Mouse (Mus musculus) megakaryocyte, embryonic 14.5 days (primary cell): Measurements from ENCODE around the gene Nudc. TPM values are rescaled to one million over a fixed set of nuclear protein-coding genes. Genes with fewer than 3 reads are reported as not detected.

Source experiments
- H3K27me3 ChIP-seq: replicated peaks from 2 replicates; pipeline ENCODE3; 2012; ENCODE audit warnings: inconsistent platforms
- H3K36me3 ChIP-seq: replicated peaks from 2 replicates; pipeline ENCODE3; 2012; ENCODE audit warnings: low read length, inconsistent platforms, mixed read lengths
- H3K4me1 ChIP-seq: 2 replicates; pipeline ENCODE4 v1.6.1; 2012; ENCODE audit warnings: inconsistent platforms
- H3K4me3 ChIP-seq: replicated peaks from 2 replicates; pipeline ENCODE3; 2012; ENCODE audit warnings: moderate library complexity, mild to moderate bottlenecking, inconsistent platforms
- H3K9me3 ChIP-seq: 2 replicates; pipeline ENCODE4 v1.6.1; 2012; ENCODE audit warnings: inconsistent platforms
- FLI1 ChIP-seq: IDR thresholded peaks from 2 replicates; pipeline ENCODE4 v1.6.1; 2012; ENCODE audit warnings: low read length, inconsistent platforms, mixed read lengths
- GATA1 ChIP-seq: IDR thresholded peaks from 3 replicates; pipeline ENCODE4 v1.6.1; 2012; ENCODE audit warnings: mixed read lengths, low read length, inconsistent platforms, borderline replicate concordance
- polyA plus RNA-seq: library from polyadenylated mRNA; stranded (reverse); fragments of >175 nt; gene quantifications from 2 replicates; pipeline ENCODE4 v1.2.3, GENCODE M21; 2012; ENCODE audit warnings: low replicate concordance; ENCODE audit not compliant: insufficient read depth

The Nudc gene
- polyA plus RNA-seq, 1 experiment, result 283 TPM

DNA sequence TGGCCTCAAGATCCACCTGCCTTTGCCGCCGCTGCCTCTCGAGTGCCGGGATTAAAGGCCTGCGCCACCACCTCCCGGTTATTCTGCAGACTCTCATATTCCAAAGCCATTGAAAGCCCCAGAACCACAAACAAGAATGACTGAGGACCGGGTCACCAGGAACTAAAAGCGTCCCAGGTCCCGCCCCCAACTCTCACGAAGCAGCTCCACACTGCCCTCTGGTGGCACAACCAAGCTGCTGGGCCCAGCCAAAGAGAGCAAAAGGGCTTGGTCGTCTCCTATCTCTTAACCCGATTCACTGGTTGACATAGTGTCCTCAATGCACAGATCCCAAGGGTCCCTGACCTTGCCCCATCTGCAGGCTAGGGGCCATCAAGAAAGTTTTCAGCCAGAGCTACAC is 51.4 kb downstream of the Nudc start:
- H3K4me3 ChIP-seq, result peak overlapping the region; percentile 91
- no peaks in the 10 kb centered on the region for H3K36me3 ChIP-seq
- TF ChIP-seq GATA1 (no peak), FLI1 (no peak)
- peaks cover 77% of the 10 kb centered on the region for H3K27me3 ChIP-seq
- peaks cover 34% of the 10 kb centered on the region for H3K4me1 ChIP-seq
- H3K9me3 ChIP-seq, result no peaks in the 10 kb centered on the region

GRCm38 (mm10) chr4:133493895-133494294 is 51.9 kb downstream of the Nudc start:
- H3K4me1 ChIP-seq, result peaks cover 34% of the 10 kb centered on the region
- H3K4me3 ChIP-seq, result peak overlapping the region; percentile 91
- TF ChIP-seq FLI1 (no peak), GATA1 (no peak)
- H3K27me3 ChIP-seq, result peaks cover 77% of the 10 kb centered on the region
- H3K36me3 ChIP-seq, result no peaks in the 10 kb centered on the region
- H3K9me3 ChIP-seq, result no peaks in the 10 kb centered on the region

DNA sequence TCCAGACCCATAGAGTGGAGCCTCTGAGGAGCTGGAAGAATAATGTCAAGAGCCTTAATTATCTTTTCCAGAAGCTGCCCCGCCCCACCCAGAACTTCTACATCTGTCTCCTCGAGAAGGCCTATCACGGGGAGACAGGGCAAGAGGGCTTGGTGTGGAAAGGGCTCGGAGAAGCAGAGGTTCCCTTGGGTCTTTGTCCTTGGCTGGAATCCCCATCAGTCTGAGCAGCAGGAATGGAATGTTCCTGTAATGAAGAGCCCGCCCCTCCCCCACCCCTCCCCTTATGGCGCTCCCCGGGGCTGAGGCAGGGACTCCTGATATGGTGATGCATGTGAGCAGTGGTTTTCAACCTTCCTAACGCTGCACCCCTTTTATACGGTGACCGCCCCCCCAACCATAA is 54.0 kb downstream of the Nudc start:
- Histone ChIP-seq H3K4me1 (peaks cover 15% of the 10 kb centered on the region), H3K4me3 (no peak overlapping the region), H3K36me3 (no peaks in the 10 kb centered on the region), H3K27me3 (peaks cover 77% of the 10 kb centered on the region), H3K9me3 (no peaks in the 10 kb centered on the region)
- TF ChIP-seq FLI1 (no peak), GATA1 (no peak)

- H3K4me3 ChIP-seq, result no peak overlapping the region
- TF ChIP-seq FLI1 (no peak), GATA1 (no peak)
- peaks cover 15% of the 10 kb centered on the region for H3K4me1 ChIP-seq
Measured at GRCm38 (mm10) chr4:133489489-133490245, 56.1 kb downstream of the Nudc start.

GRCm38 (mm10) chr4:133488619-133489392 is 57.0 kb downstream of the Nudc start:
- H3K9me3 ChIP-seq, result no peaks in the 10 kb centered on the region
- H3K4me1 ChIP-seq, result peaks cover 15% of the 10 kb centered on the region
- H3K36me3 ChIP-seq, result no peaks in the 10 kb centered on the region
- no peak overlapping the region for H3K4me3 ChIP-seq
- TF ChIP-seq FLI1 (no peak), GATA1 (no peak)
- peaks cover 82% of the 10 kb centered on the region for H3K27me3 ChIP-seq

More at GRCm38 (mm10) chr4:133489489-133490245, 56.1 kb downstream of the Nudc start:
- Histone ChIP-seq H3K9me3 (no peaks in the 10 kb centered on the region), H3K27me3 (peaks cover 75% of the 10 kb centered on the region), H3K36me3 (no peaks in the 10 kb centered on the region)

DNA sequence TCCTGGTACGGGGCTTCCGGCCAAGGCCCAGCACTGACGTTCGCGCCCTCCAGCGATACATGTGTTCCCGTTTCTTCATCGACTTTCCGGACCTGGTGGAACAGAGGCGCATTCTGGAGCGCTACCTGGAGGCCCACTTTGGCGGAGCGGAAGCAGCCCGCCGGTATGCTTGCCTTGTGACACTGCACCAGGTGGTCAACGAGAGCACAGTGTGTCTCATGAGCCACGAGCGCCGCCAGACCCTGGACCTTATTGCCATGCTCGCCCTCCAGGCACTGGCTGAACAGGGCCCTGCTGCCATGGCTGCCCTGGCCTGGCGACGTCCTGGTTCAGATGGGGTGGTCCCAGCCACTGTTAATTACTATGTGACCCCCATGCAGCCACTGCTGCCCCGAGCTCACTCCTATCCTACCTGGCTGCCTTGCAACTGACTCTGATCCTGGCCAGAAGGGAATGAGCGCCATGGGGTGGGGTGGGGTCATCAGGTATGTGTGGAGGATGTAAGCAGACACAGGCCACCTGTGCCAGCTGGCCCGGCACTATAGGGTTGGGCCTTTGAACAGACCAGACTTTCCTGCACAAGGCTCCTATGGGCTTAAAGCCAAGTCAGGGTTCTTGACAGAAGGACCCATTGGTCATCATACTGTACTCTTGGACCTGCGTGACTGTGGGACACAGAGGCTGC is 59.0 kb downstream of the Nudc start:
- H3K27me3 ChIP-seq, result peaks cover 87% of the 10 kb centered on the region
- peaks cover 14% of the 10 kb centered on the region for H3K4me1 ChIP-seq
- H3K36me3 ChIP-seq, result no peaks in the 10 kb centered on the region
- TF ChIP-seq FLI1 (no peak), GATA1 (no peak)
- no peaks in the 10 kb centered on the region for H3K9me3 ChIP-seq
- no peak overlapping the region for H3K4me3 ChIP-seq

GRCm38 (mm10) chr4:133485691-133486425 is 59.9 kb downstream of the Nudc start:
- peaks cover 87% of the 10 kb centered on the region for H3K27me3 ChIP-seq
- peaks cover 14% of the 10 kb centered on the region for H3K4me1 ChIP-seq
- no peaks in the 10 kb centered on the region for H3K9me3 ChIP-seq
- TF ChIP-seq FLI1, result no peak
- TF ChIP-seq GATA1, result no peak
- H3K4me3 ChIP-seq, result no peak overlapping the region
- H3K36me3 ChIP-seq, result no peaks in the 10 kb centered on the region

- no peaks in the 10 kb centered on the region for H3K9me3 ChIP-seq
- H3K4me1 ChIP-seq, result peaks cover 28% of the 10 kb centered on the region
- peaks cover 94% of the 10 kb centered on the region for H3K27me3 ChIP-seq
- no peaks in the 10 kb centered on the region for H3K36me3 ChIP-seq
- peak overlapping the region; percentile 55 for H3K4me3 ChIP-seq
- TF ChIP-seq GATA1 (no peak), FLI1 (no peak)
Measured at GRCm38 (mm10) chr4:133484266-133485025, 61.4 kb downstream of the Nudc start.

Other genes with a start within 250 kb of the Nudc start
- gene Wdtc1, start 192.5 kb downstream of the Nudc start, polyA plus RNA-seq, result 85.7 and 118 TPM in 2 replicates
- gene Slc9a1, start 176.3 kb downstream of the Nudc start, polyA plus RNA-seq, result 50.9 and 56.9 TPM in 2 replicates
- 0.97 TPM in 1 of 2 replicates, not detected in the other for gene Tent5b, start 65.9 kb downstream of the Nudc start, polyA plus RNA-seq
- 0.22 and 2.8 TPM in 2 replicates for gene Trnp1, start 47.4 kb downstream of the Nudc start, polyA plus RNA-seq
- gene Kdf1, start 27.0 kb downstream of the Nudc start, polyA plus RNA-seq, result 0.83 and 4.7 TPM in 2 replicates
- gene Nr0b2, start 7.4 kb upstream of the Nudc start, polyA plus RNA-seq, result not detected in 2 replicates
- gene Gpatch3, start 28.7 kb upstream of the Nudc start, polyA plus RNA-seq, result 5.4 and 30.6 TPM in 2 replicates
- gene Gpn2, start 38.4 kb upstream of the Nudc start, polyA plus RNA-seq, result 45.3 and 49.8 TPM in 2 replicates
- gene Sfn, start 56.2 kb upstream of the Nudc start, polyA plus RNA-seq, result 9.2 and 15.3 TPM in 2 replicates
- gene Zdhhc18, start 104.2 kb upstream of the Nudc start, polyA plus RNA-seq, result 53.7 and 98.5 TPM in 2 replicates
- gene Pigv, start 126.7 kb upstream of the Nudc start, polyA plus RNA-seq, result 9.8 and 12.4 TPM in 2 replicates
- gene Arid1a, start 210.8 kb upstream of the Nudc start, polyA plus RNA-seq, result 29.1 and 51.7 TPM in 2 replicates